Mouse (Mus musculus) MN1 (cell line): ENCODE data around the gene Anapc5.

Experiments
- DNase-seq: peaks from one replicate; pipeline ENCODE4 v3.0.0-alpha.2; 2016; ENCODE audit warnings: low spot score

Anapc5 gene

GRCm38 (mm10) chr5:122820777-122821523 is at the start of gene Anapc5:
Gene Anapc5 (minus strand): TSS chr5:122821339.
- peak; percentile 92 for DNase-seq

- no peak for DNase-seq
Observed at GRCm38 (mm10) chr5:122863053-122863452, 41.9 kb upstream of the Anapc5 start.

DNA sequence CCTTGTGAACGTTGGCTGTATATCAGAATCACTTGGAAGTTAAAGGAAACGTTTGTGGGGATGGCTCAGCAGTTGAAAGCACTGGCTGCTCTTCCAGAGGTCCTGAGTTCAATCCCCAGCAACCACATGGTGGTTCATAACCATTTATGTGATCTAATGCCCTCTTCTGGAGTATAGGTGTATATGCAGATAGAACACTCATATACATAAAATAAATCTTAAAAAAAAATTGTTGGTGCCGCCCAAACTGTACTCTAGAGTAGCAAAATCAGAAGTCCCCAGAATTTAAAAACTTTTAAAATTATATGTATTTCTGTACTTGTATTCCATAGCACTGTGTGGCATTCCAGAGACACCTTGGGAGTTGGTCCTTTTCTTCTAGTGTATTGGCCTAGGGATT is 34.7 kb upstream of the Anapc5 start:
- no peak for DNase-seq

DNA sequence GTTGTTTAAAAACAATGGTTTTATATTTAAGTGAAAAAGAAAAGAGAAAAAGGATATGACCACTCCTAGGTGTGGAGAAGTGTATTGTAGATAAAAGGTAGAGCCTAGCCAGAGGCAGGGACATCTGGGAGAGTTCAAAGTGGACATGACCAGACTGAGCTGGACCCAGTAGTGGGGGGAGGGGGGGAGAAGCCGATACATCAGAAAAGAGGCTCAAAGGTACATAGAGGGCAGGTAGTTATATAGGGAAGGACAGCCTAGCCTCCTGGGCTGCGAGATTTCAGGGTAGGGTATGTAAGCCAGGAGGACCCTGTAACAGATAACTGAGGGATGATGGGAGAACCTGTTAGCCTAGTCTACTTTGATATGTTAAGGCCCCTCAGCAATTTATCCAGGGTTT is 31.5 kb upstream of the Anapc5 start:
- no peak for DNase-seq

DNA sequence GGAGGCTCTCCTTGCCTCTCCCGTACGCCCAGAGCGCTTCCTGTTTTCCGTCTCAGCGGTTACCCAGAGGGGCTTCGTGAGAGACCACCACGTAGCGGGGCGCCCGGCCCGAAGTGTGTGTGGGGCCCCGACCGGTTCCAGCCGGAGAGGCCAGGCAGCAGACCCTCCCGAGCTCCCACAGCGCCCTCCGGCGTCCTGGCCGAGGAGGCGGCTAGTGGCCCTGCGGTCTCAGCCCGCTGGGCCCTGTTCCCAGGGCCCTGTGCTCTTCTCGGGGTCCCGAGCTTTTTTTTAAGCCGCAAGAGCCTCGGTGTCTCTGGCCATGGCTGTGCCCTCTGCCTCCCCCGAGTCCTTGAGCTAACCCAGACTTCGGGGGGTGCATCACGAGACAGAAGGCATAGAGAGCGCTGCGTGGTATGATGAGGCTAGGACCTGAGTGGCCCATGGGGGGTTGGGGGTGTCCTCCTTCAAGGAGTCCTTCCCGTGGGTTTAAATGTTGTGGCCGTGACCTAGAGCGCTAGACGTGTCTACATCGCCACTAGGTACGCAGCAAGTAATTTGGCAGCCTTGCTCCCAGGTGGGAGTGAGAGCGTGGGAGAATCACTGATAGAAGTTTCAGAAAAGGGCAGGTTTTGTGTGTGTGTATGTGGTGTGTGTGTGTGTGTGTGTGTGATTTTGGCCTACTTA is 29.3 kb upstream of the Anapc5 start:
- DNase-seq: no peak

DNA sequence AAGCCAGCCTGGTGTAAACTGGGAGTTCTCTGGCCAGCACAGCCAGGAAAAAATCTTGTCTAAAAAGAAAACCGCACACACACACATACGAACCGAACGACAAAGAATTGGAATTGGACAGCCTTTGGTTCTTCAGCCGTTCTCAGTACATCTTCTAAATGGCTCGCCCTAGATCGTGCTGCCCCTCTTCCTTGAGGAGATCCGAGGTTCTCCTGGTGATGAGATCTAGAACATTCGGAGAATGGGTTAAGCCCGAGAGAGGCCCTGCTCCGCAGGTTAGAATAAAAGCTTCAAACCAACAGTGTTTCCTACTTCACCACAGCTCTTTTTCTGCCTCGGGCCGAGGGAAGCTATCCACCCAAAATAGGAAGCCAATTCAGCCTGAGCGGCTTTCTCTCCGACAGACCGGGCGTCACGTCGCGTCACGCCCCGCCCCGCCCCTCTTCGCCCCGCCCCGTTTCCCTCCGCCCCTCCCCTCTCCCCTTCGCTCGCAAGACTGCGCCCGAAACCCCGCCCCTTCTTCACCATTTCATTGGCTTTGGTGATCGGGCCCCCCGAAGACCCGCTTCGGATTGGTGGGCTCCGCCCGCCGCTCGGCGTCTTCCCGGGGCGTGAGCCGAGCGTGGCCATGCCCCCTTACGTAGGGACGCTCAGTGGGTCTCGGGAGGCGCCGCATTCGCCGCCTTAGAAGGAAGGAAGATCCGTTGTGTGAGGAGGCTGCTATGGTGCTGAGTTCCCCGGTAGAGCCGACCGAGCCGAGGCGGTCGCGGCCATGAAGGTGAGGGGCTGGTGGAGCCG is 28.6 kb upstream of the Anapc5 start, which contains the start of gene Rnf34:
Gene Rnf34 (plus strand): TSS at position 528 of the 798 bp plus-strand sequence.
- DNase-seq: peak; percentile 94

GRCm38 (mm10) chr5:122843799-122844198 is 22.7 kb upstream of the Anapc5 start:
- DNase-seq: no peak

- DNase-seq: no peak
Observed at GRCm38 (mm10) chr5:122841126-122841525, 20.0 kb upstream of the Anapc5 start.

- no peak for DNase-seq
Observed at GRCm38 (mm10) chr5:122832996-122833395, 11.9 kb upstream of the Anapc5 start.

GRCm38 (mm10) chr5:122832536-122832935 is 11.4 kb upstream of the Anapc5 start:
- no peak for DNase-seq

- no peak for DNase-seq
Observed at GRCm38 (mm10) chr5:122825099-122825498, 4.0 kb upstream of the Anapc5 start.

DNA sequence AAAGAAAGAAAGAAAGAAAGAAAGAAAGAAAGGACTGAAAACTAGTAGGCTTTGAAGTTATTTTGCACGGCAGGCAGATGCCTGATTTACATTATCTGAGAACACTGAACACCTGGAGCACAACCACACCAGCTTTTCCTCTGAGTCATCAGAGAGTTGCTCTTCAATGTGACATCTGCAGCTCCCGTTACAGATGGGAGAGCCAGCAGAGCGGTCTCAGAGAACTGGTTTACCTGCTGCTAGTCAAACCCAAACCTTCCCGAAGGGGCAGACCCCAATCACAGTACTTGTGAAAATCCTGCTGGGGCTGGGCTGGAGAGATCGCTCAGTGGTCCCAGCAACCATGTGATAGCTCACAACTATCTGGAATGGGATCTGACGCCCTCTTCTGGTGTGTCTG is 3.3 kb upstream of the Anapc5 start:
- no peak for DNase-seq

- DNase-seq: no peak
Observed at GRCm38 (mm10) chr5:122823976-122824375, 2.8 kb upstream of the Anapc5 start.

- no peak for DNase-seq
Observed at GRCm38 (mm10) chr5:122822441-122822840, 1.3 kb upstream of the Anapc5 start.

DNA sequence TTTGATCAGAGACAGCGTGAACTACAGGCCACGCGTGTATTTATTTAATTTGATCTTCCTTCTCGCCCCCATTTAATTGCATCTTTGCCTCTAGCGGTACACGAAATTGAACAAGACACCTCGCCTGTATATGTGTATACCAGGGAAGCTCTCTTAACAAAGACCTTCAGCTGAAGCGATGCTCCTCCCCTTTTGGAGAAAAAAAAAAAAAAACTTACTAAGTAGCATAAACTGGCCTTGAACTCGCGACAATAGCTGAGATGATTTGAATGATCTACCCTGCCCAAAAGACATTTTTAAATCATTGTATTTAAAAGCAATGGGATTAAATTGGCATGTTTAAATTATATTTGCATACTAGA is 366 bp upstream of the Anapc5 start:
- no peak for DNase-seq

DNA sequence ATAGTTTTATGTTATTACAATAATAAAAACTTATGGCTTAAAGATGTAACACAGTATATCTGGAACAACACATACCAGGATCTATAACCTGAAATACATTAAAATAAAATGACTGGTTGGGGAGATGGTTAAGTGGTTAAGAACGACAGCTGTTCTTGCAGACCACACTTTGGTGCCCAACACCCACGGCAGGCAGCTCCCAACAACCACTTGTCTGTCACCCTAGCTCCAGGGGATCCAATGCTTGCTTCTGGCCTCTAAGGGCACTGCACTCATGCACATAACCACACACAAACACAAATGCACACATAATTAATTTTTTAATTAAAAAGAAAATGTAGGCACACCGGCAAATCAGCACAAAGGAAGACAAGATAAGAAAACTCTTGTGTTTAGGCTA is 8.4 kb downstream of the Anapc5 start:
- DNase-seq: no peak

DNA sequence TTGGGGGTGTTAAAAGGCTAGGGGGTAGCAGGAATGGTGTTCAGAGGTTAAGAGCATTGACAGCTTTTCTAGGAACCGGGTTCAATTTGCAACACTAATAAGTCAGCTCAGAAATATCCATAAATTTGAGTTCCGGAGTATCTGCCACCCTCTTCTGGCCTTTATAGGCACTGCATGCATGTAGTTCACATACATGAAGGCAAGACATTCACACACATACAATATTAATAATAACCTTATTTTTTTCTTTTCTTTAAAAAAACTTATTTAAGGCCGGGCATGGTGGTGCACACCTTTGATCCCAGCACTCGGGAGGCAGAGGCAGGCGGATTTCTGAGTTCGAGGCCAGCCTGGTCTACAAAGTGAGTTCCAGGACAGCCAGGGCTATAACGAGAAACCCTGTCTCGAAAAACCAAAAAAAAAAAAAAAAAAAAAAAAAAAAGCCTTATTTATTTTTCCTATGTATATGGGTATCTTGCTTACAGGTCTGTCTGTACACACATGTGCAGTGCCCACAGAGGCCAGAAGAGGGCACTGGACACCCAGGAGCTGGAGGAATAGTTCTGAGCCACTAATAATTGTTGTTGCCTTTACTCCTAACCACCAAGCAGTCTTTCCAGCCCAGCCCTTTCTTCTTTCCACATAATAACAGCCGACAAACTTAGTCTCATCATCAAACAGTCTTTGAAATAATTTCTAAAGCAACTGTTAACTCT is 9.6 kb downstream of the Anapc5 start:
- DNase-seq: peak; percentile 50

DNA sequence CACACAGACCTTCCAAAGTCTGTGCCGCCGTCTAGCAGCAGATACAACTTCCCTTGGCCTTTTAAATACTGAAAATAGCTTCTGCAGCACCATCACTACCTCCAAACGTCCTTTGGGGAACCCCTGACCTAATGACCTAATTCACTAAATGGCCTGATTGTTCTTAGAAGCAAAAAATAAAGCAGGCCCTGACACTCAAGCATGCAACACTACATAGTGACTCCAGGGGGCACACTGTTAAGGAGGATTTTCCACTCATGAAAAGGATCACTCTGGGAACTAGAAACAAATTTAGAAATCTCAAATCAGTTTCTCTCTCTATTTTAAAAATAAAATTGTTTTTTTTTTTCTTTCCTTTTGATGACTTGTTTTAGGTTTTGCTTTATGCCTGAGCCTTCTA is 15.6 kb downstream of the Anapc5 start:
- DNase-seq: no peak

DNA sequence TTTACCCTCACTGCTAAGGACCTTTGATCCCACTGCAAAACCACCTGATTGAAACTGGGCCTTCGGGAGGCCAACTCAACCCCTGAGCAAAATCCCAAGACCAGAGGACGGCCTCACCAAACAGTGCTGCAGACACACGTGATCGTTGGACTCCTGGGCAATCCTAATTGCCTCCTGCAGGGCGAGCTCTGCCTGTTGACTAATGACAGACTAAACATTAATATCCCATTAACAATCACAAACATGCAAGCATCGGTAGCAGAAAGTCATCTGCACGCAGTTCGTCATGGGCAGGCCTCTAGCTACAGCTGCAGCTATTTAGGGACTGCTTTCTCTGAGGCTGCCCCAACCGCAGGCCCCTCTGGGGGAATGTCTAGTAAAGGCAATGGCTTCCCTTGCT is 18.4 kb downstream of the Anapc5 start:
- peak; percentile 36 for DNase-seq

DNA sequence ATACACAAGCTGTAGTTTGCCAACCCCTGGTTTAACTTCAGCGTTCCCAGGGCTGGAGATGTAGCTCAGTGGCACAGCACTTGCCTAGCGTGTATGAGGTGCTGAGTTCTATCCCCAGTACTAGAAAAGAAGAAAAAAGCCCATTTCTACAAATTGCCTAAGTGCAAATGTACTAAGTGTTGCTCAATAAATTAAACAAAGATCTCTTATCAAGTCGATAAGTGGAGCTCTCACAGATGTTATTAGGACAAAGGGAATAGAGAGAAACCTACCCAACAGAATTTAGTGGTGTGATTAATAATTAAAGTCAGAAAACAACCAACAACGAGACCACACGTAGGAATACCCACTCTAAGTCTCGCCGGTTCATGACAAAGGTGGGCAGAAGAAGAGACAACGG is 19.5 kb downstream of the Anapc5 start:
- no peak for DNase-seq

GRCm38 (mm10) chr5:122800345-122801010 is 20.7 kb downstream of the Anapc5 start:
- DNase-seq: no peak
